In genomic region chr9:111425952-111426351, GRCm38 (mm10) we compare ENCODE assay signal across 15 mouse cellular contexts. TPM values are rescaled to one million over a fixed set of nuclear protein-coding genes. Genes with fewer than 3 reads are reported as not detected.
"Had no signal": no experiment of that assay in that cellular context is flagged by ENCODE, and none has a peak within 500 bp of the region (broad histone marks: within the 10 kb centered on the region; RNA-seq: fewer than 3 reads in every experiment).

No protein-coding gene starts in this region.

- H3K4me3 ChIP-seq: limb, embryonic 12.5 days; liver, embryonic 13.5 days; lung, embryonic 15.5 days; megakaryocyte, embryonic 14.5 days; midbrain, embryonic 12.5 days had no signal

- H3K4me1 ChIP-seq: limb, embryonic 12.5 days; liver, embryonic 13.5 days; megakaryocyte, embryonic 14.5 days had no signal

- H3K27ac ChIP-seq: limb, embryonic 12.5 days; liver, embryonic 13.5 days; lung, embryonic 15.5 days; macrophage; midbrain, embryonic 12.5 days had no signal

- H3K9me3 ChIP-seq: limb, embryonic 12.5 days; liver, embryonic 13.5 days; lung, embryonic 15.5 days; midbrain, embryonic 12.5 days had no signal

- H3K27me3 ChIP-seq: limb, embryonic 12.5 days; liver, embryonic 13.5 days; lung, embryonic 15.5 days; midbrain, embryonic 12.5 days had no signal

- H3K36me3 ChIP-seq: limb, embryonic 12.5 days; liver, embryonic 13.5 days; lung, embryonic 15.5 days; midbrain, embryonic 12.5 days had no signal

- DNase-seq: kidney, adult 2 months; kidney, postnatal 25 days; liver; liver, embryonic 13.5 days; liver, postnatal 0 days; lung, postnatal 14 days; right cerebral cortex, adult 18-20 months; right cerebral cortex, postnatal 25 days; thymus, postnatal 36 days had no signal

- H3K4me2 ChIP-seq: limb, embryonic 12.5 days; liver, embryonic 13.5 days; lung, embryonic 15.5 days; midbrain, embryonic 12.5 days had no signal

- ATAC-seq: liver, postnatal 0 days had no signal

- H3K9ac ChIP-seq: limb, embryonic 12.5 days; liver, embryonic 13.5 days; liver, postnatal 0 days; lung, embryonic 15.5 days; midbrain, embryonic 12.5 days had no signal

RNA-seq across cellular contexts. Expression of gene Dclk3, which starts 12.9 kb away (rescaled TPM):
- total RNA-seq: monocyte, adult 5-6 weeks had no signal
- polyA plus RNA-seq: liver, embryonic 13.5 days; macrophage had no signal
